Mouse (Mus musculus): Measurements from ENCODE around the gene Ifngr2. TPM values are rescaled to one million over a fixed set of nuclear protein-coding genes. Genes with fewer than 3 reads are reported as not detected.

Gene Ifngr2
- 17.5 TPM for polyA plus RNA-seq (2017; shearing (Covaris generic))

GRCm38 (mm10) chr16:91546836-91547741, at the start of gene Ifngr2:
Ifngr2 (plus strand) TSS chr16:91547072.

GRCm38 (mm10) chr16:91597672-91598010, 50.8 kb downstream of the Ifngr2 start, which contains the start of gene Tmem50b:
Tmem50b (minus strand) TSS chr16:91597800.

Other genes with a start within 250 kb of the Ifngr2 start
- 72.8 TPM for gene Ifnar2, start 174.3 kb upstream of the Ifngr2 start, polyA plus RNA-seq (2017; shearing (Covaris generic))
- gene Gm21970, start 155.4 kb upstream of the Ifngr2 start, polyA plus RNA-seq (2017; shearing (Covaris generic)): not detected
- 124 TPM for gene Il10rb, start 140.9 kb upstream of the Ifngr2 start, polyA plus RNA-seq (2017; shearing (Covaris generic))
- 194 TPM for gene Ifnar1, start 61.8 kb upstream of the Ifngr2 start, polyA plus RNA-seq (2017; shearing (Covaris generic))
- 38.8 TPM for gene Tmem50b, start 50.7 kb downstream of the Ifngr2 start, polyA plus RNA-seq (2017; shearing (Covaris generic))
- 4.1 TPM for gene Dnajc28, start 72.0 kb downstream of the Ifngr2 start, polyA plus RNA-seq (2017; shearing (Covaris generic))
- 157 TPM for gene Gart, start 99.9 kb downstream of the Ifngr2 start, polyA plus RNA-seq (2017; shearing (Covaris generic))
- 157 TPM for gene Son, start 100.4 kb downstream of the Ifngr2 start, polyA plus RNA-seq (2017; shearing (Covaris generic))
- gene Donson, start 141.7 kb downstream of the Ifngr2 start, polyA plus RNA-seq (2017; shearing (Covaris generic)): 7.3 TPM
- gene Cryzl1, start 181.9 kb downstream of the Ifngr2 start, polyA plus RNA-seq (2017; shearing (Covaris generic)): 72.6 TPM
- gene Itsn1, start 182.2 kb downstream of the Ifngr2 start, polyA plus RNA-seq (2017; shearing (Covaris generic)): 3.0 TPM

All from CD4-positive, CD25-positive, alpha-beta regulatory T cell, adult 9 weeks (primary cell).